Mouse (Mus musculus): Measurements from ENCODE around the gene Ptprb.

Ptprb gene

GRCm38 (mm10) chr10:116275280-116275679 lies at the start of gene Ptprb:
Gene Ptprb (plus strand): TSS chr10:116275523.
- no peak for DNase-seq

- DNase-seq: no peak
Observed at GRCm38 (mm10) chr10:116235299-116235698, 40.0 kb upstream of the Ptprb start.

- no peak for DNase-seq
Observed at GRCm38 (mm10) chr10:116242200-116242599, 33.1 kb upstream of the Ptprb start.

GRCm38 (mm10) chr10:116243373-116243772 lies 31.9 kb upstream of the Ptprb start:
- DNase-seq: no peak

- DNase-seq: no peak
Observed at GRCm38 (mm10) chr10:116245632-116246031, 29.7 kb upstream of the Ptprb start.

- no peak for DNase-seq
Observed at GRCm38 (mm10) chr10:116252668-116253067, 22.7 kb upstream of the Ptprb start.

GRCm38 (mm10) chr10:116253972-116254371 lies 21.4 kb upstream of the Ptprb start:
- DNase-seq: no peak

GRCm38 (mm10) chr10:116259298-116259697 lies 16.0 kb upstream of the Ptprb start:
- no peak for DNase-seq

- no peak for DNase-seq
Observed at GRCm38 (mm10) chr10:116260658-116261433, 14.5 kb upstream of the Ptprb start.

GRCm38 (mm10) chr10:116261559-116261958 lies 13.8 kb upstream of the Ptprb start:
- DNase-seq: no peak

- no peak for DNase-seq
Observed at GRCm38 (mm10) chr10:116264521-116264920, 10.8 kb upstream of the Ptprb start.

- DNase-seq: no peak
Observed at GRCm38 (mm10) chr10:116266561-116267433, 8.5 kb upstream of the Ptprb start.

GRCm38 (mm10) chr10:116267434-116267822 lies 7.9 kb upstream of the Ptprb start:
- DNase-seq: no peak

- DNase-seq: no peak
Observed at GRCm38 (mm10) chr10:116268343-116268742, 7.0 kb upstream of the Ptprb start.

GRCm38 (mm10) chr10:116270646-116271469 lies 4.5 kb upstream of the Ptprb start:
- DNase-seq: no peak

GRCm38 (mm10) chr10:116271470-116271915 lies 3.8 kb upstream of the Ptprb start:
- DNase-seq: no peak

GRCm38 (mm10) chr10:116272156-116272555 lies 3.2 kb upstream of the Ptprb start:
- DNase-seq: no peak

- no peak for DNase-seq
Observed at GRCm38 (mm10) chr10:116286697-116287344, 11.5 kb downstream of the Ptprb start.

GRCm38 (mm10) chr10:116288130-116288529 lies 12.8 kb downstream of the Ptprb start:
- DNase-seq: no peak

GRCm38 (mm10) chr10:116290483-116290882 lies 15.2 kb downstream of the Ptprb start:
- no peak for DNase-seq

- peak; percentile 32 for DNase-seq
Observed at GRCm38 (mm10) chr10:116291153-116291755, 15.9 kb downstream of the Ptprb start.

GRCm38 (mm10) chr10:116296439-116296838 lies 21.1 kb downstream of the Ptprb start:
- no peak for DNase-seq
